Mouse (Mus musculus): ENCODE measurements at regions not wholly inside any gene's neighbourhood (a gene's known extent, or its start where the extent isn't known, plus 50 kb on each side); places are given as distances from the start of the nearest gene placed in this dataset.

DNA sequence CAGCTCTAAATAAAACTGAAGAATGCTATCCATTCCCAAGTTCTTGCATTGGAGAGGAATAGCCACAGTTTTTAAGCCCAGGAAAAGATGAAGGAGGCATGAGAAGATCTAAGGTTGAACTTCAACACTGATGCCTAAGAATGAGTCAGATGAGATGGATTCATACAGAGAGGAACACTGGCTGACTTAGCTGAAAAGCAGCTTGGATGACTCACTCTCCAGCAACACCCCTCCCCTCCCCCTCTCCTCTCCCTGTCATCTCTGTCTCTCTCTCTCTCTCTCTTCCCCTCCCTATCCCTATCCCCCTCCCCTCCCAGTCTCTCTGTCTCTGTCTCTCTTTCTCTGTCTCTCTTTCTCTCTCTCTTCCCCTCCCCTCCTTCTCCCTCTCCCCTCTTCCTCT, 186.4 kb upstream of the Id4 start:
- TF ChIP-seq CTCF (IDR thresholded peaks at IDR 0.05; ENCODE audit: control insufficient read depth, insufficient read depth, insufficient replicate concordance, low read depth, low read length) (no peak), POLR2A (IDR thresholded peaks at IDR 0.05; ENCODE audit: control insufficient read depth, low read depth, low read length) (no peak)

DNA sequence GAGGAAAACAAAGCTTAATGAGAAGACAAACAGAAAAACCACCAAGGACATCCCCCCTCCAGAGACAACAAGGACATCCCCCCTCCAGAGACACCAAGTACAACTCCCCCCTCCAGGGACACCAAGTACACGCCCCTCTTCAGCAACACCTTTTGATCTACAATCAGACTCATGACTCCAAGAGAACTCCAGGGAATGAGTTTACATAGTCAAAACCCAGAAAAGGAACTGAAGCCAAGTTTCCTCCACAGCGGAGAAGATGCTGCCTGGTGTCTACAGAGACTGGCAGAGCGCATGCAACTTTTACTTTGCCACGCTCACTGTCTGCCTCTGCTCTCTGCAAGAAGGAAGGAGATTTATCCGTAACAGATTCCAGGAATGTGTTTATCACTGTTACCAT, 185.7 kb upstream of the Id4 start:
- H3K4me3 ChIP-seq (ENCODE audit: control insufficient read depth, low read depth, low read length), result no peak overlapping the region
- TF ChIP-seq CTCF (IDR thresholded peaks at IDR 0.05; ENCODE audit: control insufficient read depth, insufficient read depth, insufficient replicate concordance, low read depth, low read length) (no peak), POLR2A (IDR thresholded peaks at IDR 0.05; ENCODE audit: control insufficient read depth, low read depth, low read length) (no peak)
- H3K27me3 ChIP-seq (ENCODE audit: control insufficient read depth, insufficient read depth, low read length), result no peaks in the 10 kb centered on the region
- H3K36me3 ChIP-seq (ENCODE audit: control insufficient read depth, insufficient read depth, low read length), result no peaks in the 10 kb centered on the region
- no peak overlapping the region for H3K27ac ChIP-seq (ENCODE audit: control insufficient read depth, insufficient read depth, low read depth, low read length)
- H3K4me1 ChIP-seq (ENCODE audit: control insufficient read depth, insufficient read depth, low read length), result no peaks in the 10 kb centered on the region

More for the DNA sequence above, 186.4 kb upstream of the Id4 start:
- H3K27ac ChIP-seq (ENCODE audit: control insufficient read depth, insufficient read depth, low read depth, low read length), result no peak overlapping the region
- peaks cover 1% of the 10 kb centered on the region; the same call in 1 of the 2 replicates for H3K4me1 ChIP-seq (ENCODE audit: control insufficient read depth, insufficient read depth, low read length)
- H3K36me3 ChIP-seq (ENCODE audit: control insufficient read depth, insufficient read depth, low read length), result no peaks in the 10 kb centered on the region
- no peaks in the 10 kb centered on the region for H3K27me3 ChIP-seq (ENCODE audit: control insufficient read depth, insufficient read depth, low read length)
- no peak overlapping the region for H3K4me3 ChIP-seq (ENCODE audit: control insufficient read depth, low read depth, low read length)

DNA sequence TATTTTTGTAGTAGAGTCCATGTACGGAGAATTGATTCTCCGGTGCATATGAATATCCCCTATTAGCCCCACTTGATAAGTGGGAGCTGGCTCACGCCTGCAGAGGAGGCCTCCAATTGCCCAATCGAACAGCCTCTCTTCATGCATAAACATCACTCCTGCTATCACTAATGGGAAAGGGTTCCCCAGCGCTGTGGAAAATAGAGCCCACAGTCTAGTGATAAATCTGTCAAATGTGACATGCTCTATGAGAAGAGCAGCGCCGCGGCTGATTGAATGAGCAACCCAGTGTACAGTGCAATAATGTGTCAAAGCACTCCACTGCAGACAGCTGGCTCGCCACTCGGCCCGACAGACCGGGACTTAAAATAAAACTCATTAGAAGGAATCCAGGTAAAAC, 182.8 kb upstream of the Id4 start:
- H3K27ac ChIP-seq (ENCODE audit: control insufficient read depth, insufficient read depth, low read depth, low read length), result no peak overlapping the region
- H3K4me3 ChIP-seq (ENCODE audit: control insufficient read depth, low read depth, low read length), result no peak overlapping the region
- TF ChIP-seq POLR2A (IDR thresholded peaks at IDR 0.05; ENCODE audit: control insufficient read depth, low read depth, low read length), result no peak
- no peak for TF ChIP-seq CTCF (IDR thresholded peaks at IDR 0.05; ENCODE audit: control insufficient read depth, insufficient read depth, insufficient replicate concordance, low read depth, low read length)
- H3K27me3 ChIP-seq (ENCODE audit: control insufficient read depth, insufficient read depth, low read length), result no peaks in the 10 kb centered on the region
- 0 out of 2 replicates have a peak, but pooled peaks cover 2% of the 10 kb centered on the region for H3K4me1 ChIP-seq (ENCODE audit: control insufficient read depth, insufficient read depth, low read length)
- H3K36me3 ChIP-seq (ENCODE audit: control insufficient read depth, insufficient read depth, low read length), result no peaks in the 10 kb centered on the region

DNA sequence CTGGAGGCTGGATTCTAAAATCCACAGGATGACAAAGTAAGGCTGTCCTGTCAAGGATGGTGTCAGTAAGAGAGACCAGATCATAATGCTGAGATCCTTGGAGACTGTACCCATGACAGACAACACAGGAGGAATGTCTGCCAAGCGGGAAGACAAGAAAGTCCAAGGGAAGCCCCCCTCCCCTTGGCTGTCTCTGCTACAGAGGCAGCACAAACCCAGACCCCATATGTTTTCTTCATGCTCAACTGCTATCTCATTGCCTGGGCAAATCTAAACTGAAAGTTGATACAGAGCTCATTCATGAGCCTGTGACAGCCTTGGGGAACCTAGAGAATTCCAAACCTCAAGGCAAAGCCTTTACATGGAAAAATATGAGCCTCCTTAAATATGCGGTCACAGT, 177.7 kb upstream of the Id4 start:
- no peaks in the 10 kb centered on the region for H3K36me3 ChIP-seq (ENCODE audit: control insufficient read depth, insufficient read depth, low read length)
- H3K27ac ChIP-seq (ENCODE audit: control insufficient read depth, insufficient read depth, low read depth, low read length), result no peak overlapping the region
- no peaks in the 10 kb centered on the region for H3K27me3 ChIP-seq (ENCODE audit: control insufficient read depth, insufficient read depth, low read length)
- H3K4me1 ChIP-seq (ENCODE audit: control insufficient read depth, insufficient read depth, low read length), result peaks cover 4% of the 10 kb centered on the region; the same call in 1 of the 2 replicates
- no peak overlapping the region for H3K4me3 ChIP-seq (ENCODE audit: control insufficient read depth, low read depth, low read length)
- no peak for TF ChIP-seq CTCF (IDR thresholded peaks at IDR 0.05; ENCODE audit: control insufficient read depth, insufficient read depth, insufficient replicate concordance, low read depth, low read length)
- no peak for TF ChIP-seq POLR2A (IDR thresholded peaks at IDR 0.05; ENCODE audit: control insufficient read depth, low read depth, low read length)

DNA sequence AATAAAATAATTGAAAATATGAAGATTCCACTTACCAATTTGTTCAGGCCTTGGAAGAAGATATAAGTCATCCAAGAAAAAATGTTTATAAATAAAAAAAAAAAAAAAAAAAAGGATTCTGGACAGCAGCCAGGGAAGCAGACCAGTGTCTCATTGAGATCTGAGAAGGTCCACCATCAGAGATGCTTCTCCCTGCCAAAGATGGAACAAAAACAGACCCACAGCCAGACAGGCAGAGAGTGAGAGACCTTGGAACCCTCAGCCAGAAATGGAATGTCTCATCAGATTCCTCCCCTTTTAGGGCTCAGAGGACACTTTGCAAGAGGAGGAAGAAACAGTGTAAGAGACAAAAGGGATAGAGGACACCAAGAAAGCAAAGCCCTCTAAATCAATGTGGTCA, 177.2 kb upstream of the Id4 start:
- no peak overlapping the region for H3K4me3 ChIP-seq (ENCODE audit: control insufficient read depth, low read depth, low read length)
- H3K4me1 ChIP-seq (ENCODE audit: control insufficient read depth, insufficient read depth, low read length), result peaks cover 4% of the 10 kb centered on the region; the same call in 1 of the 2 replicates
- no peaks in the 10 kb centered on the region for H3K36me3 ChIP-seq (ENCODE audit: control insufficient read depth, insufficient read depth, low read length)
- TF ChIP-seq POLR2A (IDR thresholded peaks at IDR 0.05; ENCODE audit: control insufficient read depth, low read depth, low read length), result no peak
- TF ChIP-seq CTCF (IDR thresholded peaks at IDR 0.05; ENCODE audit: control insufficient read depth, insufficient read depth, insufficient replicate concordance, low read depth, low read length), result no peak
- H3K27ac ChIP-seq (ENCODE audit: control insufficient read depth, insufficient read depth, low read depth, low read length), result no peak overlapping the region
- H3K27me3 ChIP-seq (ENCODE audit: control insufficient read depth, insufficient read depth, low read length), result no peaks in the 10 kb centered on the region

DNA sequence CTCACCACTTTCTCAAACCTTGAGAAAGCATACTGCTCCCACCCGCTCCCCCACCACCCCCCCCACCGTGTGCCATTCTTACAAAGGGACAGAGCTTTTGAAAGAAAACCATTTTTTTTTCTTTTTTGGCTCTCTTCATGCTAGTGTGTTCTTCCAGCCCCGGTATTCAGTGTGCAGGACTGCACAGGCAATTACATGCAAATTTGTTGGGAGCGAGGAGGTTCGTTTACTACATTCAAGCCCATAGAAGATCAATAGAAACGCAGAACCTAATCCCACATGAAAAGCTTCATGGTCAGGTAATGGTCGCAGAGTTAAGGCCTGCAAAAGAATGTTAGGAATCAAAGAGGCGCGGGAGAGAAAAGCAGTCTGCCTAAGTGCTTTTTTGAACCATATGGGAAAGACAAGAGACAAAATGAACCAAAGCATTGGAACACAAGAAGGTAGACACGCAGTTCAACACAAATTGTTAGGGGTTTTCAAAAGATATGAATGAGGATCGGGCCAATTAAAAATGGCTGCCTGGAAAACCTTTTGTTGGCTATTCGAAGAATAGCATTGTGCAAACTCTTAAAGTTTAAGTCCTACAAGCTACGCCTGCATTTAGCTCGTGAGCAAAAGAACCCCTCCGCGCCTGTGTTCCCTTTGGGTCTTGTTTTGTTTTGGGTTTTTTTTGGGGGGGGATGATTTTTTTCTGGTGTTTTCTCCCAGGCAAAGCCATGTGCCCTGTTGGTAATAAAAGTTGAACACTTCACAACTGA, 166.6 kb upstream of the Id4 start:
- Histone ChIP-seq H3K27me3 (ENCODE audit: control insufficient read depth, insufficient read depth, low read length) (no peaks in the 10 kb centered on the region), H3K36me3 (ENCODE audit: control insufficient read depth, insufficient read depth, low read length) (no peaks in the 10 kb centered on the region), H3K4me1 (ENCODE audit: control insufficient read depth, insufficient read depth, low read length) (peaks cover 3% of the 10 kb centered on the region), H3K27ac (ENCODE audit: control insufficient read depth, insufficient read depth, low read depth, low read length) (no peak overlapping the region), H3K4me3 (ENCODE audit: control insufficient read depth, low read depth, low read length) (no peak overlapping the region)
- no peak for TF ChIP-seq POLR2A (IDR thresholded peaks at IDR 0.05; ENCODE audit: control insufficient read depth, low read depth, low read length)
- TF ChIP-seq CTCF (IDR thresholded peaks at IDR 0.05; ENCODE audit: control insufficient read depth, insufficient read depth, insufficient replicate concordance, low read depth, low read length), result no peak

DNA sequence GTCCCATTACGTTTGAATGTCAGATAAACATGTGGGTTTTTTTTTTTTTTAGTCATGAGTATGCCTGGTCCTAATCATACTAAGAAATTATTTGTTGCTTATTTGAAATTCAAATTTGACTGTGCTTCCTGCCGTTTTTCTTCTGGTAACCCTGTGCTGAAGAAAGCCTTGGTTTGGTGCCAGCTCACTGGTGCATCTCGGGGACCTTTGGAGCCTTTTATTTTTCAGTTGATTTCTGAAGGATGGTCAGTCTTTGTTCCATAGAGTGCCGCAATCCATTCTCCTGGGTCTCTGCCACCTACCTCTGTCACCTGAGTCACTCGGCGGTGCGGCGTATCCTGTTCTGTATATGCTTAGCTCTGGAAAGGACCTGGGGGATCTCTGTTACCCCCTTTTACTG, 158.9 kb upstream of the Id4 start:
- Histone ChIP-seq H3K4me1 (ENCODE audit: control insufficient read depth, insufficient read depth, low read length) (peaks cover 3% of the 10 kb centered on the region), H3K4me3 (ENCODE audit: control insufficient read depth, low read depth, low read length) (no peak overlapping the region), H3K27me3 (ENCODE audit: control insufficient read depth, insufficient read depth, low read length) (no peaks in the 10 kb centered on the region), H3K36me3 (ENCODE audit: control insufficient read depth, insufficient read depth, low read length) (no peaks in the 10 kb centered on the region), H3K27ac (ENCODE audit: control insufficient read depth, insufficient read depth, low read depth, low read length) (no peak overlapping the region)
- TF ChIP-seq CTCF (IDR thresholded peaks at IDR 0.05; ENCODE audit: control insufficient read depth, insufficient read depth, insufficient replicate concordance, low read depth, low read length) (no peak), POLR2A (IDR thresholded peaks at IDR 0.05; ENCODE audit: control insufficient read depth, low read depth, low read length) (no peak)
